Mouse (Mus musculus): Measurements from ENCODE around the gene Mipep. TPM values are rescaled to one million over a fixed set of nuclear protein-coding genes. Genes with fewer than 3 reads are reported as not detected.

The Mipep gene
- total RNA-seq (2021), result 10 to 100 TPM; 25.9 TPM
- long read RNA-seq, experiment 1, transcript Mipep-201 (19 exons, 3,015 nt), result major isoform, 51 of 56 reads
- long read RNA-seq, experiment 1, partial matches to known transcripts, result 0 of 56 reads
- long read RNA-seq, experiment 1, other reads (novel, unspliced or antisense), result 4 of 56 reads
- long read RNA-seq, experiment 2, transcript Mipep-201 (19 exons, 3,015 nt), result major isoform, 38 of 52 reads
- long read RNA-seq, experiment 2, partial matches to known transcripts, result 8 of 52 reads
- long read RNA-seq, experiment 2, other reads (novel, unspliced or antisense), result 6 of 52 reads

DNA sequence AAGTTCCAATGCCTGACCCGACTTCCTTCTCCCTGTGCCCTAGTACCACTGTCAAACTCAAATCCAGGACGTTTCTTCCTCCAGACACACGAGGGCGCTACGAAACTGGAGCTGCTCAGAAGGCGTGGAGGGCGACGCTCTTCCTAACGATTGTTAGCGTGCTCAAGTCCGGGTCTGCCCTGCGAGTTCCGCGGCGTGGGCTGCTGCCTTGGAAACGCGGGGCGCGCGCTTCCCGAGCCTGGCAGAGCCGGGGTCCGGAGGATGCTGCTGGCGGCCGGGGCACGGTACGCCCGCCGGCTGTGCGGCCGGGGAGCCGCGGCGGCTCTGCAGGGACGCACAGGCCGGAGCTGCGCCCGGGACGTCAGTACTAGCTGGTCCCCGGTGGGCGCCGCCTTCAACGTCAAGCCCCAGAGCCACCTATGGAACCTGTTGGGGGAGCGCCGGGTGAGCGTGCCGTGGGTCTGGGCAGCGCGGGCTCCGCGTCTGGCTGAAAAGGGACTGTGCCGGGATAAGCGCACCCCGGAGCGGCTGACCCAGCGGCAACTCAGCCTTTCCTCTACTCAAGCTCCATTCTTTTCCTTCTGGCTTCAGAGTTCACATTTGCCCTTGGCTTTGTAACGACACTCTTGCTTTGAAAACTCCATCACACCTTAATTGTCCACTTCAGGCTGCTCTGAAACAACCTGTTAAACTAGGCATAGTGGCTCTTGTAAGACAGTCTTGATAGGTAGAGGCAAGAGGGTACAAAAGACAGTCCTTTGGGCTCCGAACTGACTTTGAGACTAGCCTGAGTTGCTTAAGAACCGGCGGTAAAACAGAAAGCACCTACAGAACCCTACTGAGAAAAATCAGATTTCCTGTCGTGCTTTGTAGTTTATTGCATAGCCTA lies at the start of gene Mipep:
Gene Mipep, plus strand, starts transcription at position 147 of the 889 bp plus-strand sequence.
- peak; percentile 87 to 92 for DNase-seq (ENCODE audit: low spot score in 2 of 2)

DNA sequence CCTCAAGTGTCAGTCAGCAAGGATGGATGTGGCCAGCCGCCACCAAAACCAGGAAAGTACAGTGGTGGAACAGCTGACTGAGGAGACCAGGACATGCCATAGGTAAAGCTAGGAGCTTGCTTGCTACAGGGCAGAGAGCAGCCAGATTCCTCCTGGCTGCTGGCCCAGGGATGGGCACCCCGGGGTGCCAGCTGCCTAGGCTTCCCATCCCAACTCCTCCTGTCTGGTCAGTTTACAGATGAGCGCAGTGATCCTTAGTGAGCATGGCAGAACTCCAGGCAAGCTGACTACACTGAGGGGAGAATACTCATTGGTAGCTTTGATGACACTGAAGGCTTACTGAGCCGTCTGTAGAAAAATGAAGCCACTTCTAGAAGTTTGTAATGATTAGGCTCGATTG lies 49.2 kb upstream of the Mipep start:
- no peak for DNase-seq (ENCODE audit: low spot score in 2 of 2)

GRCm38 (mm10) chr14:60735848-60736547 lies 48.4 kb upstream of the Mipep start:
- DNase-seq (ENCODE audit: low spot score in 2 of 2), result no peak

GRCm38 (mm10) chr14:60736591-60737192 lies 47.7 kb upstream of the Mipep start:
- DNase-seq (ENCODE audit: low spot score in 2 of 2), result no peak

GRCm38 (mm10) chr14:60737202-60737611 lies 47.2 kb upstream of the Mipep start:
- DNase-seq (ENCODE audit: low spot score in 2 of 2), result no peak

DNA sequence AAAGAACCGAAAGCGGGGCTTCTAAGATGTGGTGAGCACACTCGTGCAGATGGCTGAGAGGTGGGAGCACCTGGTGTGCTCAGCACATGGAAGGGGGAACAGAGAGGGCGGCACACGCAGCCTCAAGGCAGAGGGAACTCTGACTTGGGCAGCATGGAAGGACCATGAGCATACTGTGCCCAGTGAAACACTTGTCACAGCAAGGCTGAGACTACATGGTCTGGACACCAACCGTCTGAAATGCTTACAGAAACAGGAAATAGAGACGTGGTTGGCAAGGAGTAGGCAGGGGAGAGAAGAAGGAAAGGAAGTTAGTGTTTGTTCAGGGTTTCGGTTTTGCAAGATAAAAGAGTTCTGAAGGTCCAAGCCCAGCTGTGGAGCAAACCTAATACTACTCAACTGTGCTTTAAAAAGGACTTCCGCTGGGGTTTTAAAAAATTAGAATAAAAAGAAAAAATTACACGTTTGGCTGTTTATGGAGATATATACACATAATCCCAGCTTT lies 45.9 kb upstream of the Mipep start:
- DNase-seq (ENCODE audit: low spot score in 2 of 2), result no peak

- no peak for DNase-seq (ENCODE audit: low spot score in 2 of 2)
These were observed 45.2 kb upstream of the Mipep start for GRCm38 (mm10) chr14:60739155-60739554.

- DNase-seq (ENCODE audit: low spot score in 2 of 2), result no peak
These were observed 44.8 kb upstream of the Mipep start for GRCm38 (mm10) chr14:60739616-60740015.

GRCm38 (mm10) chr14:60740507-60740906 lies 43.9 kb upstream of the Mipep start:
- no peak for DNase-seq (ENCODE audit: low spot score in 2 of 2)

GRCm38 (mm10) chr14:60741033-60741432 lies 43.3 kb upstream of the Mipep start:
- DNase-seq (ENCODE audit: low spot score in 2 of 2), result no peak

GRCm38 (mm10) chr14:60741490-60741981 lies 42.8 kb upstream of the Mipep start:
- no peak for DNase-seq (ENCODE audit: low spot score in 2 of 2)

DNA sequence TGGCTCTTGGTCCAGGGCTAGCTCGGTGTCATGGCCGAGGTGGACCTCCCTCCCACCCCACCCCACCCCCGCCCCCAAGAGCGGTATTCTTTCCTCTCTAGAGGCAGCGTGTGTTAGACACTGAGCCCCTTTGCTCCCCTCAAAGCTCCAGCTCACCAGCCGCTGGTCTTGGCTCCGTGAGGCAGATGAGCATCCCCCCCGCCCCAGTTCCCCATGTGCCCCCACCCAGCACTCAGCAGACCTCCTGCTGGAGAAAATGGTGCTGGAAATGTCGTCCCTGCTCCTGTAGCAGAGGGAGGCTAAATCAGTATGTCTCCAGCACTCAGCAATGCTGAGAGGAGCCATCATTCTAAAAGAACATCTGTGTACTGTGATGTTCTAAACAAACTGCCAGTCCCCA lies 40.7 kb upstream of the Mipep start:
- DNase-seq (ENCODE audit: low spot score in 2 of 2), result no peak

DNA sequence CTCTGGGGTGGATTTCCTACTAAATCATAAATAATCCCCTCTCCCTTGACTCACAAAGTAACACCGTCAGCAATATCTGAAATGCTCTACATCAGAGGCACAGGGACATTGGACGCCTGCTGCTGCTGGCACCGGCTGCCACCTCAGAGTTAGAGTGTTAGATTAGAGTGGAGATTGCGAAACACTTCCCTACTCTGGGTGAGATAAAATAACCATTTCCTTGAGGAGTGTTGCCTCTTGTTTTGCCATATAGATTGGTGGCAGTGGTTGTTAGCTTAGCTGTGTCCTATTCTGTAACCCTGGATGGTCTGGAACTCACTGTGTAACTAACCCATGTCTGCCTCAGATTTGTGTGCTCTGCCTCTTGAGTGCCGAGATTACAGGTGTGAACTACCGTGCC lies 39.2 kb upstream of the Mipep start:
- no peak for DNase-seq (ENCODE audit: low spot score in 2 of 2)

GRCm38 (mm10) chr14:60746141-60746540 lies 38.2 kb upstream of the Mipep start:
- DNase-seq (ENCODE audit: low spot score in 2 of 2), result no peak

GRCm38 (mm10) chr14:60747154-60747870 lies 37.1 kb upstream of the Mipep start:
- no peak for DNase-seq (ENCODE audit: low spot score in 2 of 2)

DNA sequence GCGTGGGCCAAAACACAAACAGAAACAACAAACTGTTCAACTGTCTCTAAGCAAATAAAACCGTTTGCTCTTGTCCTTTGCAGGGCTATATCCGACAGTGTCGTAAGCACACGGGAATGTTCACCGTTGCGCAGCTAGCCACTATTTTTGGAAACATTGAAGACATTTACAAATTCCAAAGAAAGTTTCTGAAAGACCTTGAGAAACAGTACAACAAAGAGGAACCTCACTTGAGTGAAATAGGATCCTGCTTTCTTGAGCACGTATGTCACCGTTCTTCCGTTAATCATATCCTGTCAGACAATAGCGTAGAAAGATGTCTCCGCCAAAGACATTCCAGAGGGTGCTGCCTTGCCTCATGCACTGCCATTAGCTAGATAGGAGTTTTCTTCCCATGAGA lies 34.5 kb upstream of the Mipep start:
- DNase-seq (ENCODE audit: low spot score in 2 of 2), result no peak

DNA sequence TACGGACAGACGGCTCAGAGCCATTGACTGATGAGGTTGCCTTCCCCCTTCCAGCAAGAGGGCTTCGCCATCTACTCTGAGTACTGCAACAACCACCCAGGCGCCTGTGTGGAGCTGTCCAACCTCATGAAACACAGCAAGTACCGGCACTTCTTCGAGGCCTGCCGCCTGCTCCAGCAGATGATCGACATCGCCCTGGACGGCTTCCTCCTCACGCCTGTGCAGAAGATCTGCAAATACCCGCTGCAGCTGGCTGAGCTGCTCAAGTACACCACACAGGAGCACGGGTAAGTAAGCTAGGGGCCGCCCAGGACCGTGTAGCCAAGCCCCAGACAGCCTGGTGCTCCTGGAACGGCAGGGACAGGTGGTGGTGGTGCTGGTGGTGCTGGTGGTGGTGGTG lies 32.8 kb upstream of the Mipep start:
- no peak for DNase-seq (ENCODE audit: low spot score in 2 of 2)

- DNase-seq (ENCODE audit: low spot score in 2 of 2), result no peak
These were observed 31.2 kb upstream of the Mipep start for GRCm38 (mm10) chr14:60752892-60753800.

DNA sequence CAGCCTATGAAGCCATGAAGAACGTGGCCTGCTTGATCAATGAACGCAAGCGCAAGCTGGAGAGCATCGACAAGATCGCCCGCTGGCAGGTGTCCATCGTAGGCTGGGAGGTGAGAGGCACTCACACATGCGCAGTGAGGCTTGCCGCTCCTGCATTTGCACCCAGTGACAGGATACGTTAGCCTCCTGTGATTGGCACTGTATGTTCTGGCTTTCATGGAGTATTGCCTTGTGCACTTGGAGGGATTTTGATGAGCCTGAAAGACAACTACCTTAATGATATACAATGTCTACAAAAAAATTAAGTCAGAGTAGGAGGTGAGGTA lies 30.6 kb upstream of the Mipep start:
- DNase-seq (ENCODE audit: low spot score in 2 of 2), result no peak
